Mouse (Mus musculus): ENCODE measurements around the gene Tufm. TPM values are rescaled to one million over a fixed set of nuclear protein-coding genes. Genes with fewer than 3 reads are reported as not detected.
A peak's percentile ranks its signal among the peaks of the same experiment; 100 is the strongest.

Gene Tufm
- total and polyA plus RNA-seq, 2 experiments: 90.8 to 163 TPM

- no peak for DNase-seq (ENCODE audit: extremely low read depth, low read depth, low spot score)
- WGBS: 81% methylated on average over 5 of the region's 5 CpGs
- H3K4me3 ChIP-seq (ENCODE audit: insufficient read depth, low read depth, low read length): no peak overlapping the region
- no peak for TF ChIP-seq POLR2A (IDR thresholded peaks at IDR 0.05; ENCODE audit: extremely low read depth, insufficient read depth, low read length)
- TF ChIP-seq CTCF (IDR thresholded peaks at IDR 0.05; ENCODE audit: low read depth, low read length): no peak
- no peak overlapping the region for H3K27ac ChIP-seq (replicated peaks; ENCODE audit: insufficient read depth, low read depth, low read length)
- H3K4me1 ChIP-seq (ENCODE audit: control insufficient read depth, insufficient read depth, low read length): no peaks in the 10 kb centered on the region
- no peaks in the 10 kb centered on the region for H3K27me3 ChIP-seq (ENCODE audit: control insufficient read depth, insufficient read depth, low read length)
- H3K36me3 ChIP-seq (ENCODE audit: control insufficient read depth, insufficient read depth, low read length): peaks cover 6% of the 10 kb centered on the region; the same call in 1 of the 2 replicates
- H3K79me2 ChIP-seq (ENCODE audit: control insufficient read depth, insufficient read depth, low read length): no peaks in the 10 kb centered on the region
- H3K9ac ChIP-seq (ENCODE audit: low read depth, low read length): no peak overlapping the region
Measured at GRCm38 (mm10) chr7:126466707-126467106, 20.5 kb upstream of the Tufm start.

DNA sequence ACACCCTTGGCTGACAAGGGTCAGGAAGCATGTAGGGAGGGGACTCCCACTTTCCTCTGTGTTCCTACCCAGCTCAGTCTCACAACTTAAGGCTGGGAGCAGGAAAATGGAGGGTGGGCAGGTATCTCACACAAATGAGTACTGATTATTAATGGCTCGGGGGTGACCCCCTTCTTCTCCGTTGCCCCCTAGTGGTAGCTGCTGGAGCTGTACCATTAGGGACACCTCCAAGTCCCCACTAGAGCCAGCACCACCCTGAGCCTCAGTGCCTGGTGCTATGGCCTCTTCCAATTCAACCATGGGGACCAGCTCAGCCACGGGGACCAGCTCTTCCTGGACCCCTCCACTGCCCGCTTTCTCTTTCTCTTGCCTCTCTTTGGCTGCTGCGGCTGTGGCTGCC, 19.9 kb upstream of the Tufm start:
- Histone ChIP-seq H3K27ac (replicated peaks; ENCODE audit: insufficient read depth, low read depth, low read length) (no peak overlapping the region), H3K36me3 (ENCODE audit: control insufficient read depth, insufficient read depth, low read length) (peaks cover 6% of the 10 kb centered on the region; the same call in 1 of the 2 replicates), H3K4me3 (ENCODE audit: insufficient read depth, low read depth, low read length) (no peak overlapping the region), H3K9ac (ENCODE audit: low read depth, low read length) (no peak overlapping the region), H3K27me3 (ENCODE audit: control insufficient read depth, insufficient read depth, low read length) (no peaks in the 10 kb centered on the region), H3K79me2 (ENCODE audit: control insufficient read depth, insufficient read depth, low read length) (no peaks in the 10 kb centered on the region), H3K4me1 (ENCODE audit: control insufficient read depth, insufficient read depth, low read length) (no peaks in the 10 kb centered on the region)
- WGBS: 74% methylated on average over 5 of the region's 5 CpGs
- DNase-seq (ENCODE audit: extremely low read depth, low read depth, low spot score): no peak
- TF ChIP-seq CTCF (IDR thresholded peaks at IDR 0.05; ENCODE audit: low read depth, low read length) (peak; percentile 66), POLR2A (IDR thresholded peaks at IDR 0.05; ENCODE audit: extremely low read depth, insufficient read depth, low read length) (no peak)

DNA sequence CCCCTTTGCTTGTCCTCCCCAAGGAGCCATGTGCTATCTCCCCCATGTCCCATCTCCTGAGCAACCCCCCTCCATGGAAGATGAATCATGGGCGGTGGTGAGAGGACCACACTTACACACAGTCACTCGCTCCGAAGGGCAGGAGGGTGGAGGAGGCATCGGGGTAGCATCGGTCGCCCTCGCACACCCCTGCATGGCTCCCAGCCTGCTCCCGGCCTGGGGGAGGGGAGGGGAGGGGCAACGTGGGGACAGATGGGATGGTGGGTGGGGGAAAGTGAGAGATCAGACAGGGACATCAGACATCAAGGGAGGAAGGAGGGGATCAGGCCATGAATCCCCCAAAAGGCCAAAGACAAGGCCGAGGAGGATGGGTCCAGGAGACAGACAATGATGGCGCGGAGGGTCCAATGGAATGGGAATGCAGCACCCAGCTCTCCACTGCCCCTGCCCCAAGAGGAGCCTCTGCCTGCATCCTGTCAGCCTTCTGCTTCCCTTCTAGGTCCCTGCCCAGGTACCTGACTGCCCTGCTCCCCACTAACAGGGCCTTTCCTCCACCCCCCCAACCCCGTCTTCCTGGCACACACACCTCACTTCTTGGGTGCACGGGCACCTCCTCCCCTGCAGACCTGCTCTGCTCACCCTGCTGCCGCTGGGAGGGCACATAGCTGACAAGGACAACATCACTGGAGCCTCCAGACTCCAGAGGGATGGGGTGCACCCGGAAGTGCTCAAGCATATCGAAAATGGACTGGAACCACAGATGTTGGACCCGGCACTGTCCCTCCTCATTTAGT, 19.1 kb upstream of the Tufm start:
- Histone ChIP-seq H3K9ac (ENCODE audit: low read depth, low read length) (no peak overlapping the region), H3K27me3 (ENCODE audit: control insufficient read depth, insufficient read depth, low read length) (no peaks in the 10 kb centered on the region), H3K4me3 (ENCODE audit: insufficient read depth, low read depth, low read length) (no peak overlapping the region), H3K4me1 (ENCODE audit: control insufficient read depth, insufficient read depth, low read length) (no peaks in the 10 kb centered on the region), H3K36me3 (ENCODE audit: control insufficient read depth, insufficient read depth, low read length) (peaks cover 6% of the 10 kb centered on the region; the same call in 1 of the 2 replicates), H3K79me2 (ENCODE audit: control insufficient read depth, insufficient read depth, low read length) (no peaks in the 10 kb centered on the region), H3K27ac (replicated peaks; ENCODE audit: insufficient read depth, low read depth, low read length) (no peak overlapping the region)
- DNase-seq (ENCODE audit: extremely low read depth, low read depth, low spot score): no peak
- TF ChIP-seq POLR2A (IDR thresholded peaks at IDR 0.05; ENCODE audit: extremely low read depth, insufficient read depth, low read length) (no peak), CTCF (IDR thresholded peaks at IDR 0.05; ENCODE audit: low read depth, low read length) (no peak)
- WGBS: 93% methylated on average over 18 of the region's 18 CpGs

GRCm38 (mm10) chr7:126470077-126470476, 17.1 kb upstream of the Tufm start:
- TF ChIP-seq CTCF (IDR thresholded peaks at IDR 0.05; ENCODE audit: low read depth, low read length) (no peak), POLR2A (IDR thresholded peaks at IDR 0.05; ENCODE audit: extremely low read depth, insufficient read depth, low read length) (no peak)
- Histone ChIP-seq H3K27me3 (ENCODE audit: control insufficient read depth, insufficient read depth, low read length) (no peaks in the 10 kb centered on the region), H3K36me3 (ENCODE audit: control insufficient read depth, insufficient read depth, low read length) (peaks cover 6% of the 10 kb centered on the region; the same call in 1 of the 2 replicates), H3K4me3 (ENCODE audit: insufficient read depth, low read depth, low read length) (no peak overlapping the region), H3K27ac (replicated peaks; ENCODE audit: insufficient read depth, low read depth, low read length) (no peak overlapping the region), H3K9ac (ENCODE audit: low read depth, low read length) (no peak overlapping the region), H3K4me1 (ENCODE audit: control insufficient read depth, insufficient read depth, low read length) (peaks cover 2% of the 10 kb centered on the region; the same call in 1 of the 2 replicates), H3K79me2 (ENCODE audit: control insufficient read depth, insufficient read depth, low read length) (peaks cover 2% of the 10 kb centered on the region; the same call in 1 of the 2 replicates)
- DNase-seq (ENCODE audit: extremely low read depth, low read depth, low spot score): no peak
- WGBS: 79% methylated on average over 6 of the region's 6 CpGs

DNA sequence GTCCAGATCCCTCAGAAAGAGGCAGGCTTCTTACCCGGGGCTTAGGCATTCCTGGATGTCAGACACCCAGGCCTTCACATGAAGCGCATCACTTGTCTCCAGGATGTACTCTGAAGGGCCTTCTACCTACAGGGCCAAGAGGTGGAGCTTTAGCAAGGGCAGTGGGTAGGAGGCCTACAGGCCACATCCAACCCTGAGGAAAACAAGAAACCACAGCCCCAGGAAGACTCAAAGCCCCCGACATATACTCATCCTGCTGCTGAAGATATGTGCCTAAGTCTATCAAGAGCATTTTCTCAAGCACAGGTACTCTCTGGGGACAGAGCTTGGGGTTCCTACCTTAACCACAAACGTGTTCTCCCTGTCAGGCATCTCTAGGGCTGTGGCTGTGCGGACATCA, 15.8 kb upstream of the Tufm start:
- 94% methylated on average over 5 of the region's 5 CpGs for WGBS
- DNase-seq (ENCODE audit: extremely low read depth, low read depth, low spot score): no peak
- Histone ChIP-seq H3K4me1 (ENCODE audit: control insufficient read depth, insufficient read depth, low read length) (peaks cover 4% of the 10 kb centered on the region; the same call in 1 of the 2 replicates), H3K79me2 (ENCODE audit: control insufficient read depth, insufficient read depth, low read length) (peaks cover 2% of the 10 kb centered on the region; the same call in 1 of the 2 replicates), H3K27ac (replicated peaks; ENCODE audit: insufficient read depth, low read depth, low read length) (no peak overlapping the region), H3K27me3 (ENCODE audit: control insufficient read depth, insufficient read depth, low read length) (no peaks in the 10 kb centered on the region), H3K36me3 (ENCODE audit: control insufficient read depth, insufficient read depth, low read length) (peaks cover 6% of the 10 kb centered on the region; the same call in 1 of the 2 replicates), H3K4me3 (ENCODE audit: insufficient read depth, low read depth, low read length) (no peak overlapping the region), H3K9ac (ENCODE audit: low read depth, low read length) (no peak overlapping the region)
- TF ChIP-seq CTCF (IDR thresholded peaks at IDR 0.05; ENCODE audit: low read depth, low read length) (no peak), POLR2A (IDR thresholded peaks at IDR 0.05; ENCODE audit: extremely low read depth, insufficient read depth, low read length) (no peak)

- DNase-seq (ENCODE audit: extremely low read depth, low read depth, low spot score): no peak
- Histone ChIP-seq H3K27ac (replicated peaks; ENCODE audit: insufficient read depth, low read depth, low read length) (no peak overlapping the region), H3K4me3 (ENCODE audit: insufficient read depth, low read depth, low read length) (no peak overlapping the region), H3K36me3 (ENCODE audit: control insufficient read depth, insufficient read depth, low read length) (peaks cover 6% of the 10 kb centered on the region; the same call in 1 of the 2 replicates), H3K79me2 (ENCODE audit: control insufficient read depth, insufficient read depth, low read length) (peaks cover 2% of the 10 kb centered on the region; the same call in 1 of the 2 replicates), H3K9ac (ENCODE audit: low read depth, low read length) (no peak overlapping the region), H3K27me3 (ENCODE audit: control insufficient read depth, insufficient read depth, low read length) (no peaks in the 10 kb centered on the region), H3K4me1 (ENCODE audit: control insufficient read depth, insufficient read depth, low read length) (peaks cover 4% of the 10 kb centered on the region; the same call in 1 of the 2 replicates)
- 87% methylated on average over 4 of the region's 4 CpGs for WGBS
- TF ChIP-seq CTCF (IDR thresholded peaks at IDR 0.05; ENCODE audit: low read depth, low read length): no peak
- no peak for TF ChIP-seq POLR2A (IDR thresholded peaks at IDR 0.05; ENCODE audit: extremely low read depth, insufficient read depth, low read length)
Measured at GRCm38 (mm10) chr7:126471853-126472252, 15.3 kb upstream of the Tufm start.
